Mouse (Mus musculus): Measurements from ENCODE around the gene Arf4. TPM values are rescaled to one million over a fixed set of nuclear protein-coding genes. Genes with fewer than 3 reads are reported as not detected.

The Arf4 gene
- total RNA-seq (2023; ENCODE audit: inconsistent age) = 155 to 204 TPM (median 175 TPM) in 4 replicates

GRCm38 (mm10) chr14:26637851-26638707, at the start of gene Arf4:
TSS of gene Arf4 (plus strand) at chr14:26638074.

GRCm38 (mm10) chr14:26669292-26670073, 31.6 kb downstream of the Arf4 start, which contains the start of gene Pde12:
TSS of gene Pde12 (minus strand) at chr14:26669883.

GRCm38 (mm10) chr14:26692974-26693373, 55.1 kb downstream of the Arf4 start, which contains the start of gene Dnah12:
TSS of gene Dnah12 (plus strand) at chr14:26693274.

Other genes starting within 250 kb of the Arf4 start
- gene Slmap, start 103.1 kb upstream of the Arf4 start, total RNA-seq (2023; ENCODE audit: inconsistent age) = 71.4 to 81.1 TPM (median 74.6 TPM) in 4 replicates
- gene Dennd6a, start 64.2 kb upstream of the Arf4 start, total RNA-seq (2023; ENCODE audit: inconsistent age) = 53.8 to 64.1 TPM (median 59.3 TPM) in 4 replicates
- gene Pde12, start 31.8 kb downstream of the Arf4 start, total RNA-seq (2023; ENCODE audit: inconsistent age) = 11.1 to 11.7 TPM (median 11.2 TPM) in 4 replicates
- 0.35 to 1.9 TPM (median 1.3 TPM) in 4 replicates for gene Dnah12, start 55.2 kb downstream of the Arf4 start, total RNA-seq (2023; ENCODE audit: inconsistent age)